Mouse (Mus musculus) liver, postnatal 0 days (tissue): ENCODE data around the gene Hsd17b12.

Experiments
- CTCF ChIP-seq: sonication (generic); IDR thresholded peaks from 2 replicates; pipeline ENCODE4 v1.5.1; 2016; ENCODE audit warnings: antibody characterized with exemption, low read depth
- EP300 ChIP-seq: IDR thresholded peaks from 2 replicates; pipeline ENCODE4 v1.6.1; 2016; ENCODE audit warnings: antibody characterized with exemption, low read depth, mild to moderate bottlenecking

DNA sequence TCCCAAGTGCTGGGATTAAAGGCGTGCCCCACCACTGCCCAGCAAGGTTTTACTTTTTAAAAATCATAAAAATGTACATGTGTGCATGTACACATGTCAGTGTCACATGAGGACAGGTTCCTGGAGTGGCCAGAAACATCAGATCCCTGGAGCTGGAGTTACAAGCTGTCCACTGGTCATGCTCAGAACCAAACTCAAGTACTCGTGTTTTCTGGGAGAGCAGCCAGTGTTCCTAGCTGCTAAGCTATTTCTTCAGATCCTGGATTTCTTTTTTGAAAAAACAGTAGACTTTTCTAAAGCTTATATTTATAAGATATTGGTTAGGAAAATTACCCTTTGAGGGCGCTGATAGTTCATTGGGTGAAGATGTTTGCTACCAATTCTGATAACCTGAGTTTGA is 18.6 kb upstream of the Hsd17b12 start:
- no peak for TF ChIP-seq CTCF
- no peak for TF ChIP-seq EP300
